Mouse (Mus musculus): Measurements from ENCODE around the gene Gm12845.

- TF ChIP-seq MAX (IDR thresholded peaks at IDR 0.05; ENCODE audit: low read length): no peak
- TF ChIP-seq CTCF (IDR thresholded peaks at IDR 0.05 in 2 of 3, conservative IDR thresholded peaks at IDR 0.05 in 1 of 3; ENCODE audit: control insufficient read depth in 1 of 3, insufficient read depth in 1 of 3, low read depth in 2 of 3, low read length in 3 of 3, poor library complexity in 1 of 3, severe bottlenecking in 1 of 3): peak; percentile 15 to 43 (median 32); a peak in 4 of 6 replicates
- no peak for TF ChIP-seq EP300 (IDR thresholded peaks at IDR 0.05; ENCODE audit: low read depth in 1 of 2, low read length in 2 of 2)
- no peak for TF ChIP-seq ZC3H11A (IDR thresholded peaks at IDR 0.05; ENCODE audit: low read depth, low read length)
- TF ChIP-seq NRF1 (IDR thresholded peaks at IDR 0.05; ENCODE audit: insufficient read depth, low read depth, low read length, poor library complexity, severe bottlenecking): no peak
- TF ChIP-seq ZNF384 (IDR thresholded peaks at IDR 0.05; ENCODE audit: low read depth, low read length): no peak
- peak; percentile 50 for TF ChIP-seq SMC3 (IDR thresholded peaks at IDR 0.05; ENCODE audit: low read depth, low read length)
- TF ChIP-seq POLR2A (IDR thresholded peaks at IDR 0.05; ENCODE audit: control insufficient read depth in 1 of 2, insufficient read depth in 1 of 2, low read depth in 1 of 2, low read length in 2 of 2, poor library complexity in 1 of 2): no peak
- TF ChIP-seq NELFE (IDR thresholded peaks at IDR 0.05; ENCODE audit: low read depth, low read length): no peak
- no peak for TF ChIP-seq MAFK (IDR thresholded peaks at IDR 0.05; ENCODE audit: borderline replicate concordance, low read depth, low read length)
Measured at GRCm38 (mm10) chr4:117680963-117681362, 43.2 kb upstream of the Gm12845 start.
